Mouse (Mus musculus) liver, postnatal 0 days (tissue): Measurements from ENCODE around the gene Tspear. TPM values are rescaled to one million over a fixed set of nuclear protein-coding genes. Genes with fewer than 3 reads are reported as not detected.
"Not testable (repeated sequence)": the region's sequence is repeated elsewhere in the genome, so short reads cannot be mapped to it uniquely, and the experiment has no call there.

Experiments
- ATAC-seq: fragments of 200-750 bp; cut with Nextera tagmentation; 2 replicates; pipeline ENCODE4 v1.8.0; 2017; ENCODE audit warnings: mild to moderate bottlenecking, moderate library complexity
- DNase-seq: peaks from one replicate; pipeline ENCODE4 v3.0.0-alpha.2; 2016
- H3K27ac ChIP-seq: fragments of 300-500 bp; sonication (generic); 2 replicates; pipeline ENCODE4 v1.5.1; 2014; ENCODE audit warnings: antibody characterized with exemption, moderate library complexity, mild to moderate bottlenecking, low read depth
- H3K27me3 ChIP-seq: fragments of 300-500 bp; sonication (generic); 2 replicates; pipeline ENCODE4 v1.6.1; 2014; ENCODE audit warnings: low read length, control low read depth, mixed read lengths; ENCODE audit not compliant: insufficient read depth
- H3K36me3 ChIP-seq: fragments of 300-500 bp; sonication (generic); replicated peaks from 2 replicates; pipeline ENCODE4 v1.6.1; 2014; ENCODE audit warnings: mild to moderate bottlenecking, control low read depth, low read length, moderate library complexity, mixed read lengths; ENCODE audit not compliant: insufficient read depth
- H3K4me1 ChIP-seq: fragments of 300-500 bp; sonication (generic); 2 replicates; pipeline ENCODE4 v1.6.1; 2014; ENCODE audit warnings: antibody characterized with exemption, mild to moderate bottlenecking, control low read depth; ENCODE audit not compliant: insufficient read depth
- H3K4me2 ChIP-seq: fragments of 300-500 bp; sonication (generic); 2 replicates; pipeline ENCODE4 v1.6.1; 2014; ENCODE audit warnings: low read depth, mild to moderate bottlenecking, low read length, moderate library complexity, mixed read lengths
- H3K4me3 ChIP-seq: fragments of 300-500 bp; sonication (generic); 2 replicates; pipeline ENCODE4 v1.5.1; 2014; ENCODE audit warnings: low read depth, low read length
- H3K9ac ChIP-seq: fragments of 300-500 bp; sonication (generic); replicated peaks from 2 replicates; pipeline ENCODE4 v1.6.1; 2014; ENCODE audit warnings: mild to moderate bottlenecking, moderate library complexity
- H3K9me3 ChIP-seq: fragments of 300-500 bp; sonication (generic); 2 replicates; pipeline ENCODE4 v1.6.1; 2016; ENCODE audit warnings: mild to moderate bottlenecking, control low read depth, low read length, mixed read lengths
- CTCF ChIP-seq: sonication (generic); IDR thresholded peaks from 2 replicates; pipeline ENCODE4 v1.5.1; 2016; ENCODE audit warnings: antibody characterized with exemption, low read depth
- EP300 ChIP-seq: IDR thresholded peaks from 2 replicates; pipeline ENCODE4 v1.6.1; 2016; ENCODE audit warnings: antibody characterized with exemption, low read depth, mild to moderate bottlenecking
- whole genome bisulfite sequencing: fragments of 180-500 bp; shearing (Covaris S2); extraction: QIAGEN DNeasy Blood & Tissue Kit; methylation state at CpG from one replicate; pipeline ENCODE4 v1.1.7; 2014; ENCODE audit not compliant: insufficient replicate concordance; 5-methylcytosine and 5-hydroxymethylcytosine counted together
- polyA plus RNA-seq: library from polyadenylated mRNA; unstranded; fragments of >200 nt; fragmentation: Nextera tagmentation; extraction: Ambion mirVana; gene quantifications from 2 replicates; pipeline ENCODE4 v1.2.1, GENCODE M21; 2015

Tspear gene
- polyA plus RNA-seq, 1 experiment from 2014 or later, result 0.06 TPM

- peak; percentile 17; the same call in 1 of the 2 replicates for TF ChIP-seq CTCF
- WGBS, result 47% methylated on average over 3 of the region's 3 CpGs
- ATAC-seq, result not testable (repeated sequence)
Observed at GRCm38 (mm10) chr10:77752312-77752711, 65.9 kb downstream of the Tspear start.

GRCm38 (mm10) chr10:77753448-77753847, 67.1 kb downstream of the Tspear start:
- H3K9ac ChIP-seq, result no peak overlapping the region
- TF ChIP-seq CTCF (peak; percentile 29), EP300 (no peak)
- H3K9me3 ChIP-seq, result no peaks in the 10 kb centered on the region
- H3K4me3 ChIP-seq, result no peak overlapping the region
- DNase-seq, result no peak
- no peak overlapping the region for H3K27ac ChIP-seq
- ATAC-seq, result no peak
- no peaks in the 10 kb centered on the region for H3K27me3 ChIP-seq
- no peaks in the 10 kb centered on the region for H3K36me3 ChIP-seq
- no peak overlapping the region for H3K4me2 ChIP-seq
- H3K4me1 ChIP-seq, result no peaks in the 10 kb centered on the region

More at GRCm38 (mm10) chr10:77752312-77752711, 65.9 kb downstream of the Tspear start:
- H3K9ac ChIP-seq, H3K4me2 ChIP-seq, H3K27ac ChIP-seq, H3K9me3 ChIP-seq, H3K4me1 ChIP-seq, H3K27me3 ChIP-seq, DNase-seq, H3K36me3 ChIP-seq, H3K4me3 ChIP-seq: not testable (repeated sequence)

GRCm38 (mm10) chr10:77759582-77759981, 73.2 kb downstream of the Tspear start, which contains the start of gene Gm3233:
TSS of gene Gm3233 (minus strand) at chr10:77759682.
- H3K36me3 ChIP-seq, DNase-seq, H3K27ac ChIP-seq, H3K9me3 ChIP-seq, H3K4me2 ChIP-seq, H3K27me3 ChIP-seq, H3K9ac ChIP-seq, H3K4me3 ChIP-seq, H3K4me1 ChIP-seq, ATAC-seq: not testable (repeated sequence)
- WGBS, result 80% methylated on average over 1 of the region's 1 CpGs

GRCm38 (mm10) chr10:77769727-77770126, 83.4 kb downstream of the Tspear start:
- no peak overlapping the region for H3K27ac ChIP-seq
- H3K4me1 ChIP-seq, result no peaks in the 10 kb centered on the region
- H3K9me3 ChIP-seq, result no peaks in the 10 kb centered on the region
- DNase-seq (no peak), ATAC-seq (no peak)
- TF ChIP-seq EP300 (no peak), CTCF (no peak)
- no peaks in the 10 kb centered on the region for H3K27me3 ChIP-seq
- H3K9ac ChIP-seq, result no peak overlapping the region
- WGBS, result 67% methylated on average over 1 of the region's 1 CpGs
- H3K4me3 ChIP-seq, result no peak overlapping the region
- no peak overlapping the region for H3K4me2 ChIP-seq
- H3K36me3 ChIP-seq, result no peaks in the 10 kb centered on the region

GRCm38 (mm10) chr10:77771225-77771624, 84.9 kb downstream of the Tspear start, which contains the start of gene Gm3238:
TSS of gene Gm3238 (minus strand) at chr10:77771325.
- not testable (repeated sequence) for H3K9ac ChIP-seq, H3K36me3 ChIP-seq, H3K27ac ChIP-seq, ATAC-seq, H3K4me3 ChIP-seq, DNase-seq, H3K9me3 ChIP-seq, H3K27me3 ChIP-seq, H3K4me2 ChIP-seq, H3K4me1 ChIP-seq
- 83% methylated on average over 1 of the region's 1 CpGs for WGBS

- H3K4me2 ChIP-seq, H3K27ac ChIP-seq, H3K4me1 ChIP-seq, H3K36me3 ChIP-seq, H3K27me3 ChIP-seq, DNase-seq, H3K4me3 ChIP-seq, H3K9ac ChIP-seq, ATAC-seq, H3K9me3 ChIP-seq: not testable (repeated sequence)
- WGBS, result 70% methylated on average over 1 of the region's 3 CpGs
Observed at GRCm38 (mm10) chr10:77772142-77772541, 85.8 kb downstream of the Tspear start.

- not testable (repeated sequence) for H3K4me3 ChIP-seq, H3K36me3 ChIP-seq, H3K4me1 ChIP-seq, H3K27me3 ChIP-seq, ATAC-seq, H3K4me2 ChIP-seq, H3K27ac ChIP-seq, DNase-seq, H3K9me3 ChIP-seq, H3K9ac ChIP-seq
- WGBS, result 56% methylated on average over 1 of the region's 1 CpGs
Observed at GRCm38 (mm10) chr10:77776844-77777243, 90.5 kb downstream of the Tspear start, which contains the start of gene Gm7138. TSS of gene Gm7138 (minus strand) at chr10:77776944.

GRCm38 (mm10) chr10:77782442-77782841, 96.1 kb downstream of the Tspear start, which contains the start of gene Gm3250:
TSS of gene Gm3250 (minus strand) at chr10:77782542.
- H3K27ac ChIP-seq, H3K4me2 ChIP-seq, H3K9ac ChIP-seq, H3K36me3 ChIP-seq, H3K27me3 ChIP-seq, H3K4me3 ChIP-seq, DNase-seq, H3K4me1 ChIP-seq, ATAC-seq, H3K9me3 ChIP-seq: not testable (repeated sequence)
- WGBS, result 43% methylated on average over 1 of the region's 1 CpGs

GRCm38 (mm10) chr10:77783396-77783795, 97.0 kb downstream of the Tspear start:
- not testable (repeated sequence) for H3K4me2 ChIP-seq, H3K27me3 ChIP-seq, ATAC-seq, DNase-seq, H3K36me3 ChIP-seq, H3K9me3 ChIP-seq, H3K4me1 ChIP-seq, H3K4me3 ChIP-seq, H3K27ac ChIP-seq, H3K9ac ChIP-seq
- 79% methylated on average over 1 of the region's 3 CpGs for WGBS

GRCm38 (mm10) chr10:77787876-77788275, 101.5 kb downstream of the Tspear start, which contains the start of gene Gm7137:
TSS of gene Gm7137 (minus strand) at chr10:77788200.
- ATAC-seq, H3K9ac ChIP-seq, H3K27ac ChIP-seq, H3K4me3 ChIP-seq, H3K36me3 ChIP-seq, H3K27me3 ChIP-seq, H3K4me1 ChIP-seq, H3K9me3 ChIP-seq, DNase-seq, H3K4me2 ChIP-seq: not testable (repeated sequence)
- no CpG with 5 or more reads among the region's 1 CpGs for WGBS
